Mouse (Mus musculus): Measurements from ENCODE around the gene Tshb. TPM values are rescaled to one million over a fixed set of nuclear protein-coding genes. Genes with fewer than 3 reads are reported as not detected.

The Tshb gene
- 0.10 and 0.23 TPM in 2 replicates for polyA plus RNA-seq (2015; fragmentation: Nextera tagmentation; extraction: Ambion mirVana)

DNA sequence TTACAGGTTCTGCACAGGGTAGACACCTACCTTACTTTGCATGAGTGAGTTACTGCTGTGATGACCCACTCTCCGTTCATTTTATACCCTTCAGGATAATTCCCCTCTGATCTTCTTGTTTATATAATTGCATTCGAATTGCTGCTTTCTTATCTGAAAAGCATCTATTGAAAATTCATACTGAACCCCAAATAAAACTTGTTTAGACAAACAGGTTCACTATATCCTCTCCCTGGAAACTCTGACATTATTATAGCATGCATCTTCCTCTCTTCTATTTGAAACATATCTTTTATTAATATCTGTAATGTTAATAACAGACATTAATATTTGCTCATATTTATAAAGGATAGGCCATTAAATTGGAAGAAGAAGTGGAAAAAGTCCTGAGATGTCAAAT is at the start of gene Tshb:
Tshb (minus strand) TSS at position 101 of the 400 bp plus-strand sequence.

DNA sequence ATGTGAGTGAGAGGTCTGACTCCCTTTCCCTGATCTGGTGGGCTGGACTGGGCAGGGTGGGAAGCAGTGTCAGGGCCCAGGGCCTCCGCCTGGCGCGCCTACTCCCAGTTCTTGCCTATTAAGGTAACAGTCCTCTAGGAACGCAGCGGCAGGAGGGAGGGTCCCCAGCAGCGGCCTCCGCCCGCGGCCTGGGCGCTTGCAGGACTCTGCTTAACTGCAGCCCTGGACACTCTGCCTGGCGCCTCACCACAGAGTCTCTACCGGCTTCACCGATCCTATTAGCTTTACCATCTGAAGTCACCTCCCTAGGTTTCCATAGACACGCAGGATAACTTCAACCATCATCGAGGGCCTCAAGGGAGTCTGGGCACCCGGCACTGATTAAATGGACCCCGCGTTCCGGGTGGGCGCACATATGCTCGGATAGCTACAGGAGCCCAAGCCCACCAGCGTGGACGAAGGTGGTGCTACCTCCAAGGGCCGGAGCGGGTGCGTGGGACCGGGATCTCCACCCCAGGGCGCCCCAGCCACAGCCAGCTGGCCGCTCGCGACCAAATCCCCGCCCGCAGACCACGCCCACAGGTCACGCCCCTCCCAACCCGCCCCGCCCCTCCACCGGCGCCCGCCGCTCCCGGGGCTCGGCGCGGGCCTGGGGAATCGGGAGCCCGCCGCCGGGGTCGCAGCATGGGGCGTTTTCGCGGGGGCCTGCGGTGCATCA is 48.0 kb downstream of the Tshb start, which contains the start of gene Tspan2:
Tspan2 (plus strand) TSS at position 217 of the 718 bp plus-strand sequence.

Other genes with a start within 250 kb of the Tshb start
- gene Tspan2, start 48.2 kb downstream of the Tshb start, polyA plus RNA-seq (2015; fragmentation: Nextera tagmentation; extraction: Ambion mirVana): 7.7 and 8.2 TPM in 2 replicates
- gene Sycp1, start 153.4 kb upstream of the Tshb start, polyA plus RNA-seq (2015; fragmentation: Nextera tagmentation; extraction: Ambion mirVana): not detected in 2 replicates
- 0.06 TPM in 1 of 2 replicates, not detected in the other for gene Nr1h5, start 181.4 kb upstream of the Tshb start, polyA plus RNA-seq (2015; fragmentation: Nextera tagmentation; extraction: Ambion mirVana)
- gene Sike1, start 213.0 kb upstream of the Tshb start, polyA plus RNA-seq (2015; fragmentation: Nextera tagmentation; extraction: Ambion mirVana): 68.3 and 70.8 TPM in 2 replicates
- gene Csde1, start 237.7 kb upstream of the Tshb start, polyA plus RNA-seq (2015; fragmentation: Nextera tagmentation; extraction: Ambion mirVana): 237 and 246 TPM in 2 replicates